Mouse (Mus musculus): ENCODE results near the gene Sucnr1. TPM values are rescaled to one million over a fixed set of nuclear protein-coding genes. Genes with fewer than 3 reads are reported as not detected.

Gene Sucnr1
- polyA plus RNA-seq, 2 experiments = 0.11 TPM; not detected in 1

DNA sequence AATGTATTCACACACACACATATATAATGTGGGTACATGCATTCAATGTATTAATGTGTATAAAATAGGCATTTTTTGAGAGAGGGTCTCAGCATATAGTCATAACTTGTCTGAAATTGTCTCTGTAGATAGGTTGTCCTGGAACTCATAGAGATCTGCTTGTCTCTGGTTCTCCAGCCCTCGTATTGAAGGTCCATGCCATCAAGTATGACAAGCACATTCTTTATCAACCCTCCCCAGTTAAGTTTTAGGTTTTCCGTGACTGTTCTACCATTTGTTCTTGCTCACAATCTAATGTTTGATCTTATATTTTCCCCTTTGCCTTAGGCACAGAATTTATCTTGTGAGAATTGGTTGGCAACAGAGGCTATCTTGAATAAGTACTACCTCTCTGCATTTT lies 4.1 kb downstream of the Sucnr1 start:
- Histone ChIP-seq H3K27ac (no peak overlapping the region), H3K4me1 (replicated peaks; ENCODE audit: control insufficient read depth in 2 of 2, insufficient read depth in 2 of 2, low read length in 1 of 2) (peaks cover 0 to under 1% of the 10 kb centered on the region in 2 experiments; a peak in 1 of 4 replicates), H3K4me3 (ENCODE audit: insufficient read depth in 1 of 2, low read depth in 2 of 2, low read length in 2 of 2) (no peak overlapping the region), H3K9me3 (ENCODE audit: control insufficient read depth, low read length) (no peaks in the 10 kb centered on the region), H3K36me3 (replicated peaks; ENCODE audit: control insufficient read depth, insufficient read depth, low read depth) (no peaks in the 10 kb centered on the region), H3K27me3 (ENCODE audit: control insufficient read depth, insufficient read depth, low read length) (no peaks in the 10 kb centered on the region), H3K9ac (replicated peaks) (no peak overlapping the region), H3K4me2 (ENCODE audit: low read depth) (no peak overlapping the region)
- no peak for DNase-seq (ENCODE audit: low read depth in 3 of 3, low spot score in 3 of 3)
- no peak for ATAC-seq (ENCODE audit: insufficient read depth)
- 51% methylated on average over 2 of the region's 2 CpGs for WGBS (ENCODE audit: insufficient replicate concordance)
- TF ChIP-seq CTCF (IDR thresholded peaks at IDR 0.05; ENCODE audit: low read depth) = no peak
- no peak for TF ChIP-seq EP300 (IDR thresholded peaks at IDR 0.05; ENCODE audit: low read depth)

DNA sequence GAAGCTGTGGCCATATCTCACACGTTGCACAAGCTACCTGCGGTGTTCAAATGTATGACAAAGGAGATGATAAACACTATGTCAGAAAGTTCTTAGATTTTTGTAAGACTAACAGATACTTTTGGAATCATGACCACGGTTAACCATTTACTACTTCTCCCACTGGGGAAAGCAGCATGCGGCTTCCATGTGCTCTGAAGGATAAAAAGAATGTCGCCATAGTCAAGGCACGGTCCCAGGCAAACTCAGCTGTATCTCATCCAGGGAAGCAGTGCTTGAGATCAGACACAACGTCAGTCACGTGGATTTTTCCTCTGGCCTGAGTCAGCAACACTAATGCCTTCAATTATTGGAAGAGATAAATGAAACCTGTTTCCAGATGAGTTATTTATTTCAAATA lies 9.7 kb downstream of the Sucnr1 start:
- H3K36me3 ChIP-seq (replicated peaks; ENCODE audit: control insufficient read depth, insufficient read depth, low read depth) = no peaks in the 10 kb centered on the region
- DNase-seq (ENCODE audit: low read depth in 3 of 3, low spot score in 3 of 3) (no peak), ATAC-seq (ENCODE audit: insufficient read depth) (no peak)
- H3K4me2 ChIP-seq (ENCODE audit: low read depth) = no peak overlapping the region
- H3K9me3 ChIP-seq (ENCODE audit: control insufficient read depth, low read length) = no peaks in the 10 kb centered on the region
- 58% methylated on average over 8 of the region's 8 CpGs for WGBS (ENCODE audit: insufficient replicate concordance)
- H3K9ac ChIP-seq (replicated peaks) = no peak overlapping the region
- TF ChIP-seq EP300 (IDR thresholded peaks at IDR 0.05; ENCODE audit: low read depth) (no peak), CTCF (IDR thresholded peaks at IDR 0.05; ENCODE audit: low read depth) (no peak)
- no peaks in the 10 kb centered on the region for H3K27me3 ChIP-seq (ENCODE audit: control insufficient read depth, insufficient read depth, low read length)
- no peak overlapping the region for H3K27ac ChIP-seq
- H3K4me1 ChIP-seq (replicated peaks; ENCODE audit: control insufficient read depth in 2 of 2, insufficient read depth in 2 of 2, low read length in 1 of 2) = peaks cover 0 to 6% of the 10 kb centered on the region in 2 experiments; a peak in 3 of 4 replicates
- H3K4me3 ChIP-seq (ENCODE audit: insufficient read depth in 1 of 2, low read depth in 2 of 2, low read length in 2 of 2) = no peak overlapping the region

GRCm38 (mm10) chr3:60094386-60095156 lies 12.9 kb downstream of the Sucnr1 start:
- no peak for TF ChIP-seq CTCF (IDR thresholded peaks at IDR 0.05; ENCODE audit: low read depth)
- TF ChIP-seq EP300 (IDR thresholded peaks at IDR 0.05; ENCODE audit: low read depth) = peak; percentile 58
- Histone ChIP-seq H3K4me1 (replicated peaks; ENCODE audit: control insufficient read depth in 2 of 2, insufficient read depth in 2 of 2, low read length in 1 of 2) (peaks cover 0 to 6% of the 10 kb centered on the region in 2 experiments; a peak in 3 of 4 replicates), H3K27me3 (ENCODE audit: control insufficient read depth, insufficient read depth, low read length) (no peaks in the 10 kb centered on the region), H3K27ac (no peak overlapping the region), H3K9ac (replicated peaks) (no peak overlapping the region), H3K9me3 (ENCODE audit: control insufficient read depth, low read length) (no peaks in the 10 kb centered on the region), H3K4me3 (ENCODE audit: insufficient read depth in 1 of 2, low read depth in 2 of 2, low read length in 2 of 2) (no peak overlapping the region), H3K4me2 (ENCODE audit: low read depth) (no peak overlapping the region), H3K36me3 (replicated peaks; ENCODE audit: control insufficient read depth, insufficient read depth, low read depth) (no peaks in the 10 kb centered on the region)
- 29% methylated on average over 2 of the region's 2 CpGs for WGBS (ENCODE audit: insufficient replicate concordance)
- DNase-seq (ENCODE audit: low read depth in 3 of 3, low spot score in 3 of 3) = peak in 2 of 3 experiments; percentile 14 to 20
- ATAC-seq (ENCODE audit: insufficient read depth) = peak; percentile 61

DNA sequence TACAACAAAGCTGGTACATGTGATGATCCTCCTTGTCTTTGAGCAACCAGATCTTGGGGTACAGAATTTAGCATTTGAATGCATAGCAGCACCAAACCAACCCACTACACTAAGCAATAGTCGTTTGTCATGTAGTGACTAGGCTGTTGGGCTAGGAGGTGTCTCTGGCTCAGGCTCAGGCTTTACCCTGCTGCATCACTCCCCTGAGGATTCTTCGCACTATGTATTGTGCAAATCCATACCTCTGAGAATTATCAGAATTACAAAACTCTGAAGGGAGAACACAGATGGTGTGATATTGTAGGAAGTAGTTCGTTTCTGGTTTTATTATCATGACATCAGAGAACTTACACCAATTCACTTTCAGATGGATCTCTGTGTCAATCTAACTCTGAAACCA lies 15.3 kb downstream of the Sucnr1 start:
- Histone ChIP-seq H3K9me3 (ENCODE audit: control insufficient read depth, low read length) (no peaks in the 10 kb centered on the region), H3K9ac (replicated peaks) (no peak overlapping the region), H3K27ac (no peak overlapping the region), H3K4me1 (replicated peaks; ENCODE audit: control insufficient read depth in 2 of 2, insufficient read depth in 2 of 2, low read length in 1 of 2) (peaks cover 0 to 5% of the 10 kb centered on the region in 2 experiments; a peak in 3 of 4 replicates), H3K4me3 (ENCODE audit: insufficient read depth in 1 of 2, low read depth in 2 of 2, low read length in 2 of 2) (no peak overlapping the region), H3K27me3 (ENCODE audit: control insufficient read depth, insufficient read depth, low read length) (no peaks in the 10 kb centered on the region), H3K36me3 (replicated peaks; ENCODE audit: control insufficient read depth, insufficient read depth, low read depth) (no peaks in the 10 kb centered on the region), H3K4me2 (ENCODE audit: low read depth) (no peak overlapping the region)
- no peak for ATAC-seq (ENCODE audit: insufficient read depth)
- DNase-seq (ENCODE audit: low read depth in 3 of 3, low spot score in 3 of 3) = no peak
- WGBS (ENCODE audit: insufficient replicate concordance) = 56% methylated on average over 3 of the region's 3 CpGs
- no peak for TF ChIP-seq CTCF (IDR thresholded peaks at IDR 0.05; ENCODE audit: low read depth)
- no peak for TF ChIP-seq EP300 (IDR thresholded peaks at IDR 0.05; ENCODE audit: low read depth)

DNA sequence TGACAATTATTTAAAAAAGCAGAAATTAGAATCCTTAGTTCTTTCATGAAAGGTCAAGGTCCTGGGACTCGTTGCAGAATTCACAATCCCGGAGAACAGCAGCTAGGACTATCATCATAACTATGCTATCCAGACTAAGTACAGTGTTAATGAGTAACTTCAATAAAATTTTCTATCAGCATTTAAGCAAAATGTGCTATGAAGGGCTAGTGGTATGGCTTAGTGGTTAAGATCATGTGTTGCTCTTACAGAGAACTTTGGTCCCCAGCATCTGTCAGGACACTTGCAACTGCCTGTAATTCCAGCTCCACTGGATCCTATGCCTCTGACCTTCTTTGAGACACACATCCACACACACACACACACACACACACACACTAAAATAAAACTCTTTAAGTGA lies 15.8 kb downstream of the Sucnr1 start:
- no peak for ATAC-seq (ENCODE audit: insufficient read depth)
- 58% methylated on average over 2 of the region's 2 CpGs for WGBS (ENCODE audit: insufficient replicate concordance)
- Histone ChIP-seq H3K4me1 (replicated peaks; ENCODE audit: control insufficient read depth in 2 of 2, insufficient read depth in 2 of 2, low read length in 1 of 2) (peaks cover 0 to 5% of the 10 kb centered on the region in 2 experiments; a peak in 3 of 4 replicates), H3K9ac (replicated peaks) (no peak overlapping the region), H3K36me3 (replicated peaks; ENCODE audit: control insufficient read depth, insufficient read depth, low read depth) (no peaks in the 10 kb centered on the region), H3K9me3 (ENCODE audit: control insufficient read depth, low read length) (no peaks in the 10 kb centered on the region), H3K27ac (no peak overlapping the region), H3K4me2 (ENCODE audit: low read depth) (no peak overlapping the region), H3K27me3 (ENCODE audit: control insufficient read depth, insufficient read depth, low read length) (no peaks in the 10 kb centered on the region), H3K4me3 (ENCODE audit: insufficient read depth in 1 of 2, low read depth in 2 of 2, low read length in 2 of 2) (no peak overlapping the region)
- no peak for DNase-seq (ENCODE audit: low read depth in 3 of 3, low spot score in 3 of 3)
- TF ChIP-seq EP300 (IDR thresholded peaks at IDR 0.05; ENCODE audit: low read depth) (no peak), CTCF (IDR thresholded peaks at IDR 0.05; ENCODE audit: low read depth) (no peak)

All from liver, embryonic 14.5 days (tissue).